ENCODE assay signal across 34 mouse cellular contexts in genomic region chr2:131089634-131090033, GRCm38 (mm10). TPM values are rescaled to one million over a fixed set of nuclear protein-coding genes. Genes with fewer than 3 reads are reported as not detected.
A peak's percentile ranks its signal among the peaks of the same experiment; 100 is the strongest.
DNase-seq lines count a peak whose midpoint lies in the region; ATAC-seq and TF ChIP-seq lines count a peak whose summit lies in the region.
"Had no signal": no experiment of that assay in that cellular context is flagged by ENCODE, and none has a peak within 500 bp of the region (broad histone marks: within the 10 kb centered on the region; RNA-seq: fewer than 3 reads in every experiment).

No protein-coding gene starts in this region.

- TF ChIP-seq CTCF in liver, postnatal 0 days (IDR thresholded peaks at IDR 0.05; ENCODE audit: low read depth), result no peak
- TF ChIP-seq CTCF in MEL (IDR thresholded peaks at IDR 0.05 in 2 of 3, conservative IDR thresholded peaks at IDR 0.05 in 1 of 3; ENCODE audit: control insufficient read depth in 1 of 3, insufficient read depth in 1 of 3, low read depth in 2 of 3, low read length in 3 of 3, poor library complexity in 1 of 3, severe bottlenecking in 1 of 3), result no peak

- H3K36me3 ChIP-seq in liver, postnatal 0 days (replicated peaks; ENCODE audit: insufficient read depth, low read length), result no peaks in the 10 kb centered on the region
- H3K36me3 ChIP-seq in MEL (ENCODE audit: control insufficient read depth in 1 of 2, insufficient read depth in 2 of 2, low read length in 2 of 2), result no peaks in the 10 kb centered on the region; a peak in 1 of 4 replicates
- H3K36me3 ChIP-seq: embryonic facial prominence, embryonic 13.5 days; forebrain, embryonic 12.5 days; kidney, embryonic 15.5 days; limb, embryonic 12.5 days; midbrain, embryonic 10.5 days; neural tube, embryonic 15.5 days had no signal

- peaks cover 18% of the 10 kb centered on the region for H3K4me1 ChIP-seq in liver, postnatal 0 days (ENCODE audit: insufficient read depth)
- peaks cover 0 to 2% of the 10 kb centered on the region in 2 experiments; a peak in 2 of 4 replicates for H3K4me1 ChIP-seq in MEL (ENCODE audit: control insufficient read depth in 1 of 2, insufficient read depth in 2 of 2, low read length in 2 of 2)
- peaks cover 5% of the 10 kb centered on the region; the same call in 1 of the 2 replicates for H3K4me1 ChIP-seq in brown adipose tissue, adult 24 weeks (ENCODE audit: control insufficient read depth, insufficient read depth, insufficient read length, low read length)
- H3K4me1 ChIP-seq: forebrain, embryonic 12.5 days; limb, embryonic 12.5 days; neural tube, embryonic 15.5 days had no signal

- no peak overlapping the region for H3K4me3 ChIP-seq in liver, postnatal 0 days (ENCODE audit: low read depth, low read length)
- no peak overlapping the region for H3K4me3 ChIP-seq in MEL (ENCODE audit: control insufficient read depth in 1 of 2, insufficient read depth in 1 of 2, low read depth in 2 of 2, low read length in 2 of 2)
- no peak overlapping the region for H3K4me3 ChIP-seq in brown adipose tissue, adult 24 weeks (ENCODE audit: insufficient read depth, low read depth, low read length)
- H3K4me3 ChIP-seq: embryonic facial prominence, embryonic 13.5 days; erythroblast, embryonic 14.5 days; forebrain, embryonic 12.5 days; kidney, embryonic 15.5 days; limb, embryonic 12.5 days; midbrain, embryonic 10.5 days; neural tube, embryonic 15.5 days had no signal

- intact Hi-C loops in left cerebral cortex, postnatal 36 days (cut with DNase I), result loop anchor here (10.0 kb wide), 1 partner anchor 435 kb away; no protein-coding TSS in a partner anchor

- TF ChIP-seq RAD21 in MEL (IDR thresholded peaks at IDR 0.05; ENCODE audit: low read depth, low read length), result no peak

- no peak overlapping the region for H3K9ac ChIP-seq in liver, postnatal 0 days (replicated peaks)
- H3K9ac ChIP-seq in MEL (ENCODE audit: control insufficient read depth, low read depth, low read length, poor library complexity, severe bottlenecking), result no peak overlapping the region
- H3K9ac ChIP-seq: embryonic facial prominence, embryonic 13.5 days; forebrain, embryonic 12.5 days; kidney, embryonic 15.5 days; limb, embryonic 12.5 days; liver, embryonic 14.5 days; neural tube, embryonic 15.5 days had no signal

- DNase-seq in liver, postnatal 0 days, result no peak
- DNase-seq in liver (no peak), MEL (ENCODE audit: low read depth, low spot score) (peak; percentile 16)
- DNase-seq in frontal cortex, adult 2 months (ENCODE audit: extremely low spot score in 1 of 2, low spot score in 1 of 2), result no peak
- no peak for DNase-seq in adrenal gland, adult 18-20 months (ENCODE audit: low spot score in 2 of 2)
- no peak for DNase-seq in left cerebral cortex, postnatal 36 days (ENCODE audit: low spot score in 2 of 2)
- DNase-seq: cerebellum, adult 2 months; cerebellum, postnatal 25 days; embryo, embryonic 11 days; kidney, postnatal 4 days; layer of hippocampus, adult 9-11 months; thymus, adult 2 months had no signal

- H3K27me3 ChIP-seq in liver, postnatal 0 days (ENCODE audit: insufficient read depth, low read length), result no peaks in the 10 kb centered on the region
- no peaks in the 10 kb centered on the region for H3K27me3 ChIP-seq in MEL (ENCODE audit: control insufficient read depth in 1 of 2, insufficient read depth in 2 of 2, low read length in 2 of 2)
- H3K27me3 ChIP-seq: embryonic facial prominence, embryonic 13.5 days; forebrain, embryonic 12.5 days; kidney, embryonic 15.5 days; limb, embryonic 12.5 days; neural tube, embryonic 15.5 days had no signal

- H3K27ac ChIP-seq in liver, postnatal 0 days (ENCODE audit: low read depth), result peak overlapping the region; percentile 57
- H3K27ac ChIP-seq in MEL (ENCODE audit: control insufficient read depth, low read depth, low read length), result no peak overlapping the region
- peak overlapping the region; percentile 66 for H3K27ac ChIP-seq in brown adipose tissue, adult 24 weeks (replicated peaks; ENCODE audit: low read depth, low read length)
- H3K27ac ChIP-seq: embryonic facial prominence, embryonic 13.5 days; forebrain, embryonic 12.5 days; hindbrain, postnatal 0 days; kidney, embryonic 15.5 days; limb, embryonic 12.5 days; liver, embryonic 14.5 days; midbrain, embryonic 10.5 days; neural tube, embryonic 15.5 days; stomach, postnatal 0 days had no signal

- 52% methylated on average over 1 of the region's 1 CpGs for WGBS in liver, postnatal 0 days (ENCODE audit: insufficient replicate concordance)

- no peak for TF ChIP-seq POLR2A in MEL (IDR thresholded peaks at IDR 0.05; ENCODE audit: control insufficient read depth in 1 of 2, insufficient read depth in 1 of 2, low read depth in 1 of 2, low read length in 2 of 2, poor library complexity in 1 of 2)

- no peak overlapping the region for H3K4me2 ChIP-seq in liver, postnatal 0 days (ENCODE audit: low read depth, low read length)
- H3K4me2 ChIP-seq: embryonic facial prominence, embryonic 13.5 days; forebrain, embryonic 12.5 days; heart, embryonic 11.5 days; kidney, embryonic 15.5 days; limb, embryonic 12.5 days; neural tube, embryonic 15.5 days had no signal

- no peaks in the 10 kb centered on the region for H3K9me3 ChIP-seq in liver, postnatal 0 days (ENCODE audit: low read length)
- no peaks in the 10 kb centered on the region for H3K9me3 ChIP-seq in MEL (replicated peaks; ENCODE audit: insufficient read depth, low read length)
- H3K9me3 ChIP-seq: embryonic facial prominence, embryonic 13.5 days; forebrain, embryonic 12.5 days; kidney, embryonic 15.5 days; limb, embryonic 12.5 days; midbrain, embryonic 10.5 days; neural tube, embryonic 15.5 days had no signal

- H3K79me2 ChIP-seq in MEL (ENCODE audit: control insufficient read depth, insufficient read depth, low read length, poor library complexity), result no peaks in the 10 kb centered on the region

- ATAC-seq in liver, postnatal 0 days, result no peak
- peak; percentile 48 for ATAC-seq in megakaryocyte progenitor cell, adult 5-6 weeks (replicated peaks; ENCODE audit: poor library complexity)
- ATAC-seq: hindbrain, postnatal 0 days; intestine, postnatal 0 days; midbrain, embryonic 16.5 days had no signal

- TF ChIP-seq EP300 in liver, postnatal 0 days (IDR thresholded peaks at IDR 0.05; ENCODE audit: low read depth), result no peak
- TF ChIP-seq EP300 in MEL (IDR thresholded peaks at IDR 0.05; ENCODE audit: low read depth in 1 of 2, low read length in 2 of 2), result no peak

RNA-seq across cellular contexts. Expression of gene Siglec1, which starts 3.1 kb away (rescaled TPM):
- 1.9 and 2.0 TPM in 2 replicates for polyA plus RNA-seq in liver, postnatal 0 days (2015; fragmentation: Nextera tagmentation; extraction: Ambion mirVana)
- total RNA-seq in MEL (2012; rRNA removed), result 0.04 TPM in 1 of 2 replicates, not detected in the other
- polyA plus RNA-seq in MEL (2012; ENCODE audit: insufficient read depth in 1 of 2, insufficient read length in 2 of 2, low read depth in 1 of 2, low replicate concordance in 2 of 2, missing spikeins in 1 of 2), result under 1 TPM in 1 of 2 experiments, not detected in 1; 0.07 TPM
- 1.0 and 1.2 TPM in 2 replicates for polyA plus RNA-seq in brown adipose tissue, adult 24 weeks (2012; ENCODE audit: insufficient read depth, insufficient read length, missing spikeins)
- total RNA-seq in megakaryocyte progenitor cell, adult 5-6 weeks (2015), result 0.05 and 0.07 TPM in 2 replicates
- total RNA-seq in megakaryocyte progenitor cell, adult 5-6 weeks (2017), result 0.10 TPM in 1 of 2 replicates, not detected in the other
- 0.23 and 0.38 TPM in 2 replicates for polyA plus RNA-seq in frontal cortex, adult 2 months (2012; rRNA removed)
- total RNA-seq in adrenal gland, adult 18-20 months (2021), result 1 to 10 TPM; 5.3 to 5.8 TPM
- under 1 TPM; 0.32 to 0.75 TPM for total RNA-seq in left cerebral cortex, postnatal 36 days (2021)

RNA-seq across cellular contexts. Expression of gene Adam33, which starts 26.0 kb away (rescaled TPM):
- 1.2 TPM in 2 replicates for polyA plus RNA-seq in liver, postnatal 0 days (2015; fragmentation: Nextera tagmentation; extraction: Ambion mirVana)
- 0.12 TPM in 1 of 2 replicates, not detected in the other for total RNA-seq in MEL (2012; rRNA removed)
- under 1 TPM in 1 of 2 experiments, not detected in 1; 0.28 TPM for polyA plus RNA-seq in MEL (2012; ENCODE audit: insufficient read depth in 1 of 2, insufficient read length in 2 of 2, low read depth in 1 of 2, low replicate concordance in 2 of 2, missing spikeins in 1 of 2)
- 1.3 and 2.3 TPM in 2 replicates for polyA plus RNA-seq in brown adipose tissue, adult 24 weeks (2012; ENCODE audit: insufficient read depth, insufficient read length, missing spikeins)
- not detected in 2 replicates for total RNA-seq in megakaryocyte progenitor cell, adult 5-6 weeks (2015)
- not detected in 2 replicates for total RNA-seq in megakaryocyte progenitor cell, adult 5-6 weeks (2017)
- 16.5 and 18.5 TPM in 2 replicates for polyA plus RNA-seq in frontal cortex, adult 2 months (2012; rRNA removed)
- total RNA-seq in adrenal gland, adult 18-20 months (2021), result 1 to 10 TPM; 2.2 to 4.8 TPM
- 1 to 10 TPM; 4.9 to 9.0 TPM for total RNA-seq in left cerebral cortex, postnatal 36 days (2021)
- polyA plus RNA-seq: C2C12 had no signal

RNA-seq across cellular contexts. Expression of gene Hspa12b, which starts 37.4 kb away (rescaled TPM):
- 0.65 and 0.67 TPM in 2 replicates for polyA plus RNA-seq in liver, postnatal 0 days (2015; fragmentation: Nextera tagmentation; extraction: Ambion mirVana)
- total RNA-seq in MEL (2012; rRNA removed), result 0.04 and 0.07 TPM in 2 replicates
- polyA plus RNA-seq in MEL (2012; ENCODE audit: insufficient read depth in 1 of 2, insufficient read length in 2 of 2, low read depth in 1 of 2, low replicate concordance in 2 of 2, missing spikeins in 1 of 2), result 1 to 10 TPM in 1 of 2 experiments, not detected in 1; 1.2 TPM
- polyA plus RNA-seq in brown adipose tissue, adult 24 weeks (2012; ENCODE audit: insufficient read depth, insufficient read length, missing spikeins), result 7.0 and 9.6 TPM in 2 replicates
- 0.12 TPM in 1 of 2 replicates, not detected in the other for total RNA-seq in megakaryocyte progenitor cell, adult 5-6 weeks (2015)
- 0.44 TPM in 1 of 2 replicates, not detected in the other for total RNA-seq in megakaryocyte progenitor cell, adult 5-6 weeks (2017)
- 9.7 and 10.5 TPM in 2 replicates for polyA plus RNA-seq in frontal cortex, adult 2 months (2012; rRNA removed)
- total RNA-seq in adrenal gland, adult 18-20 months (2021), result 10 to 100 TPM in 1 of 2 experiments, 1 to 10 TPM in 1; 8.4 to 11.1 TPM
- 10 to 100 TPM in 1 of 2 experiments, 1 to 10 TPM in 1; 7.2 to 11.9 TPM for total RNA-seq in left cerebral cortex, postnatal 36 days (2021)

RNA-seq across cellular contexts. Expression of gene Gm11037, which starts 43.7 kb away (rescaled TPM):
- polyA plus RNA-seq in liver, postnatal 0 days (2015; fragmentation: Nextera tagmentation; extraction: Ambion mirVana), result not detected in 2 replicates
- not detected in 2 replicates for total RNA-seq in MEL (2012; rRNA removed)
- polyA plus RNA-seq in MEL (2012; ENCODE audit: insufficient read depth in 1 of 2, insufficient read length in 2 of 2, low read depth in 1 of 2, low replicate concordance in 2 of 2, missing spikeins in 1 of 2), result not detected
- not detected in 2 replicates for polyA plus RNA-seq in brown adipose tissue, adult 24 weeks (2012; ENCODE audit: insufficient read depth, insufficient read length, missing spikeins)
- total RNA-seq in megakaryocyte progenitor cell, adult 5-6 weeks (2015), result not detected in 2 replicates
- total RNA-seq in megakaryocyte progenitor cell, adult 5-6 weeks (2017), result not detected in 2 replicates
- not detected in 2 replicates for polyA plus RNA-seq in frontal cortex, adult 2 months (2012; rRNA removed)
- total RNA-seq in adrenal gland, adult 18-20 months (2021), result not detected
- total RNA-seq in left cerebral cortex, postnatal 36 days (2021), result not detected
- total RNA-seq: adrenal gland, postnatal 4 days; gastrocnemius, adult 18-20 months; gastrocnemius, postnatal 36 days; hindbrain, postnatal 0 days had no signal
- polyA plus RNA-seq: C2C12; cerebellum, adult 2 months; embryonic facial prominence, embryonic 13.5 days; erythroblast, embryonic 14.5 days; forebrain, embryonic 12.5 days; heart, embryonic 11.5 days; heart, postnatal 0 days; hindbrain, embryonic 11.5 days; hindbrain, postnatal 0 days; intestine, postnatal 0 days; kidney, embryonic 15.5 days; limb, embryonic 12.5 days; liver, embryonic 14.5 days; lung, embryonic 16.5 days; midbrain, embryonic 10.5 days; midbrain, embryonic 16.5 days; neural tube, embryonic 15.5 days; stomach, postnatal 0 days; thymus, adult 2 months had no signal

RNA-seq across cellular contexts. Expression of gene Gfra4, which starts 46.7 kb away (rescaled TPM):
- 0.07 and 0.26 TPM in 2 replicates for polyA plus RNA-seq in liver, postnatal 0 days (2015; fragmentation: Nextera tagmentation; extraction: Ambion mirVana)
- 0.10 TPM in 1 of 2 replicates, not detected in the other for total RNA-seq in MEL (2012; rRNA removed)
- polyA plus RNA-seq in MEL (2012; ENCODE audit: insufficient read depth in 1 of 2, insufficient read length in 2 of 2, low read depth in 1 of 2, low replicate concordance in 2 of 2, missing spikeins in 1 of 2), result not detected
- 9.6 and 10.9 TPM in 2 replicates for polyA plus RNA-seq in brown adipose tissue, adult 24 weeks (2012; ENCODE audit: insufficient read depth, insufficient read length, missing spikeins)
- total RNA-seq in megakaryocyte progenitor cell, adult 5-6 weeks (2015), result not detected in 2 replicates
- not detected in 2 replicates for total RNA-seq in megakaryocyte progenitor cell, adult 5-6 weeks (2017)
- 174 and 189 TPM in 2 replicates for polyA plus RNA-seq in frontal cortex, adult 2 months (2012; rRNA removed)
- 1 to 10 TPM; 4.8 to 6.0 TPM for total RNA-seq in adrenal gland, adult 18-20 months (2021)
- 10 to 100 TPM; 53.5 to 65.7 TPM for total RNA-seq in left cerebral cortex, postnatal 36 days (2021)
- polyA plus RNA-seq: erythroblast, embryonic 14.5 days had no signal
